Mouse (Mus musculus): ENCODE data around the gene Tor1aip1. TPM values are rescaled to one million over a fixed set of nuclear protein-coding genes. Genes with fewer than 3 reads are reported as not detected.
A peak's percentile ranks its signal among the peaks of the same experiment; 100 is the strongest.

Gene Tor1aip1
- polyA plus RNA-seq (2012; rRNA removed) (22.4 and 27.2 TPM in 2 replicates), polyA plus RNA-seq (2014; fragmentation: Nextera tagmentation; extraction: Ambion mirVana) (45.6 and 49.7 TPM in 2 replicates)

DNA sequence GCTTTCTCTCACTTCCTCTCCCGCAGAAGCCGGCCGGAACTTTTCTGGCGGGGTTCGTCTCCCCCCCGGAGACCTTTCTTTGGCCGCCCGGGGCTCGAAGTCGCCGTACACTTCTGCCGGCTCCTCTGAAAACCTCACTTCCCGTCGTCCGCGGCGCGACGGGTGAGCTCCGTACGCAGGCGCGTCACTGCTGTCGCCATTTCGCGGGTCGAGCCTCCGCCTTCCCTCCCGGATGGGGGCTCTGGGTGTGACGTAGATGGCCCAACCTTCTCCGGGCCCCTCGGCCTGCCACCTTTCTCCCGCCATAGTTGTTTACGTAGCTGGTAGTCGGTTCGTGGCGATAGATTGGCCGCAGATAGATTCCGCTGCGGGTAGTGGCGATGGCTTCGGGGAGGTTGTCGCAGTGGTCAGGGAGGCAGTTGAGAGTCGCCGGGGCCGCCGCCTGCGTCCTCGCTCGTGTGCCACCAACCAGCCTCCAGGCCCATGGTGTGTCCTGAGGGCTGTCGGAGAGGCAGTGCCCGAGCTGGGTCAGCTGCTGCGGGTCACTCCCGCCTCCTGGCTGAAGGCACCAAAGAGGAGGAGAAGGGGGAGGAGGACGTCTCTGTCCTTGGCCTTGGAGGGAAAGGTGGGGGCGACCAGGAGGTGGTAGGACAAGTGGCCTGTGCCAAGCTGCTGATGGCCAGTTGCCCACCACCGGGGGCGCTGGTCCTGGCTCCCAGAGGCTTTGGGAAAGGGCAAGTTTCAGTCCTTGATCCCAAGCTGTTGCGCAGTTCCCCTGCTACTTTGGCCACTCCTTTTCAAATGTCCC lies at the start of gene Tor1aip1:
Gene Tor1aip1 (minus strand): TSS at position 551 of the 808 bp plus-strand sequence.
- no peaks in the 10 kb centered on the region for H3K27me3 ChIP-seq (ENCODE audit: control insufficient read depth, insufficient read depth, low read length)
- WGBS, result under 1% methylated on average over 56 of the region's 59 CpGs
- H3K4me1 ChIP-seq (ENCODE audit: control insufficient read depth, insufficient read depth, low read length), result peaks cover 9% of the 10 kb centered on the region
- TF ChIP-seq POLR2A (IDR thresholded peaks at IDR 0.05; ENCODE audit: borderline replicate concordance, extremely low read depth, insufficient read depth, insufficient read length), result 0 out of 2 replicates have a peak, but pooled peaks have one; percentile 51
- peak; percentile 97 for DNase-seq (ENCODE audit: low spot score)
- H3K4me2 ChIP-seq (replicated peaks; ENCODE audit: low read depth, low read length, severe bottlenecking), result peak within 1 kb of the TSS; percentile 54
- H3K36me3 ChIP-seq (ENCODE audit: control insufficient read depth, insufficient read depth, low read length), result peaks cover 27% of the 10 kb centered on the region
- ATAC-seq (ENCODE audit: low FRiP score, low read depth), result peak; percentile 94
- H3K4me3 ChIP-seq (replicated peaks; ENCODE audit: low read length), result peak within 1 kb of the TSS; percentile 72
- H3K27ac ChIP-seq (replicated peaks; ENCODE audit: low read depth, low read length), result peak within 1 kb of the TSS; percentile 99
- H3K9me3 ChIP-seq (ENCODE audit: control insufficient read depth, low read length), result no peaks in the 10 kb centered on the region
- peak within 1 kb of the TSS; percentile 95 for H3K9ac ChIP-seq (ENCODE audit: low read depth, low read length, severe bottlenecking)

DNA sequence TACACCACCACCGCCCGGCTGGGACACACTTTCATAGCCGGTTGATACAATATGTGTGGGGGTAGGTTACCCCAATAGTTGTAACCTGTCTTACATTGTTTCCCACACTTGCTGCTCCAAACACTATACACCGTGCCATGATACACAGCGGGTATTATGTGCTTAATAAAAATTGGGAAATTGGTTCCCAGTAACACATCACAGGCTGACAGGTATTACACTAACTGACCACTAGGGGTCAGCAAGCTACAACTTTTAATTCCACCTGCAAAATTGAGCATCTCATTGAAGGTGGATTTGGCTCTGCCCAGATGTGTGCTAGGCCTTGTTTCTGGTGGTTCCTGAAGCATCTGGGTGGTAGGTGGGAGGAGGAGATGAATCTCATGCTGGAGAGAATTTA lies 49.5 kb upstream of the Tor1aip1 start:
- Histone ChIP-seq H3K9me3 (ENCODE audit: control insufficient read depth, low read length) (no peaks in the 10 kb centered on the region), H3K36me3 (ENCODE audit: control insufficient read depth, insufficient read depth, low read length) (no peaks in the 10 kb centered on the region), H3K4me2 (replicated peaks; ENCODE audit: low read depth, low read length, severe bottlenecking) (no peak overlapping the region), H3K4me3 (replicated peaks; ENCODE audit: low read length) (no peak overlapping the region), H3K27ac (replicated peaks; ENCODE audit: low read depth, low read length) (no peak overlapping the region), H3K27me3 (ENCODE audit: control insufficient read depth, insufficient read depth, low read length) (no peaks in the 10 kb centered on the region), H3K9ac (ENCODE audit: low read depth, low read length, severe bottlenecking) (no peak overlapping the region), H3K4me1 (ENCODE audit: control insufficient read depth, insufficient read depth, low read length) (no peaks in the 10 kb centered on the region)
- no peak for TF ChIP-seq POLR2A (IDR thresholded peaks at IDR 0.05; ENCODE audit: borderline replicate concordance, extremely low read depth, insufficient read depth, insufficient read length)
- DNase-seq (ENCODE audit: low spot score) (peak; percentile 85), ATAC-seq (ENCODE audit: low FRiP score, low read depth) (peak; percentile 41; the same call in 1 of the 2 replicates)
- 60% methylated on average over 5 of the region's 5 CpGs for WGBS

DNA sequence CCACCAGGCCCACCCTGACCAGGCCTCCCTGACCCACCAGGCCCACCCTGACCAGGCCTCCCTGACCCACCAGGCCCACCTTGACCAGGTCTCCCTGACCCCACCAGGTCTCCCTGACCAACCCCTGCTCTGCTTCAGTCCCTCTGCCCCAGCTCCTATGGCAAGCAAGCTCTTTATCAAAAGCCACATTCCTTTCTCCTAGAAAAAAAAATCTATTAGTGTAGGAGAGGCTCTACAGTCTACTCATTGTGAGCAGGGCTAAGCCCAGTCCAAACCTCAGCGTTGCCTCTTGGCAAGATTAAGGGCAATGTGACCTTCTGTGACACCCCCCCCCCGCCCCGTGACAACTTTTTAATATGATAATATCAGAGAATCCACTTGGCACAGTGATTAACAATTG lies 48.3 kb upstream of the Tor1aip1 start:
- ATAC-seq (ENCODE audit: low FRiP score, low read depth), result no peak
- Histone ChIP-seq H3K4me3 (replicated peaks; ENCODE audit: low read length) (no peak overlapping the region), H3K27ac (replicated peaks; ENCODE audit: low read depth, low read length) (no peak overlapping the region), H3K27me3 (ENCODE audit: control insufficient read depth, insufficient read depth, low read length) (no peaks in the 10 kb centered on the region), H3K9ac (ENCODE audit: low read depth, low read length, severe bottlenecking) (no peak overlapping the region), H3K36me3 (ENCODE audit: control insufficient read depth, insufficient read depth, low read length) (no peaks in the 10 kb centered on the region), H3K4me2 (replicated peaks; ENCODE audit: low read depth, low read length, severe bottlenecking) (no peak overlapping the region), H3K4me1 (ENCODE audit: control insufficient read depth, insufficient read depth, low read length) (no peaks in the 10 kb centered on the region), H3K9me3 (ENCODE audit: control insufficient read depth, low read length) (no peaks in the 10 kb centered on the region)
- TF ChIP-seq POLR2A (IDR thresholded peaks at IDR 0.05; ENCODE audit: borderline replicate concordance, extremely low read depth, insufficient read depth, insufficient read length), result no peak
- 70% methylated on average over 3 of the region's 3 CpGs for WGBS
- no peak for DNase-seq (ENCODE audit: low spot score)

DNA sequence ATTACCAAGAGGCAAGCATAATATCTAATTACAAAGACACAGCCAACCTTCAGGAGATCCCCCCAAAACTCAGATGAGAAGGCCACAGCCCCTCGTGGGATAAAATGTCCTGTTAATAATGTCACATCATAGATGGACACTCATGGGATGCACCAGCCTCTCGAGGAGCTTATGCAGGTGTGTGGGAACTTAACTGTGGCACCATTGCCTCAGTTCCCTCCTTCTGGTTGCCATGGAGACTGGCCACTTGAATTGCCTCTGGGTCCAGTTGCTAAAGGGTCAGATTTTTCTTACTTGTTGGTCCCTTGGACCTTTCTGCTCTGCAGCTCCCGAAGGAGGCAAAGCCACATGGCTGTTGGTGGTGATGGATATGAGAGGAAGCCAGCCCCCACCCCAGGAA lies 41.4 kb upstream of the Tor1aip1 start:
- Histone ChIP-seq H3K4me2 (replicated peaks; ENCODE audit: low read depth, low read length, severe bottlenecking) (no peak overlapping the region), H3K4me1 (ENCODE audit: control insufficient read depth, insufficient read depth, low read length) (no peaks in the 10 kb centered on the region; the same call in 1 of the 2 replicates), H3K4me3 (replicated peaks; ENCODE audit: low read length) (no peak overlapping the region), H3K27me3 (ENCODE audit: control insufficient read depth, insufficient read depth, low read length) (no peaks in the 10 kb centered on the region), H3K9me3 (ENCODE audit: control insufficient read depth, low read length) (no peaks in the 10 kb centered on the region), H3K36me3 (ENCODE audit: control insufficient read depth, insufficient read depth, low read length) (no peaks in the 10 kb centered on the region), H3K27ac (replicated peaks; ENCODE audit: low read depth, low read length) (no peak overlapping the region), H3K9ac (ENCODE audit: low read depth, low read length, severe bottlenecking) (no peak overlapping the region)
- ATAC-seq (ENCODE audit: low FRiP score, low read depth) (no peak), DNase-seq (ENCODE audit: low spot score) (no peak)
- WGBS, result 62% methylated on average over 3 of the region's 3 CpGs
- no peak for TF ChIP-seq POLR2A (IDR thresholded peaks at IDR 0.05; ENCODE audit: borderline replicate concordance, extremely low read depth, insufficient read depth, insufficient read length)

DNA sequence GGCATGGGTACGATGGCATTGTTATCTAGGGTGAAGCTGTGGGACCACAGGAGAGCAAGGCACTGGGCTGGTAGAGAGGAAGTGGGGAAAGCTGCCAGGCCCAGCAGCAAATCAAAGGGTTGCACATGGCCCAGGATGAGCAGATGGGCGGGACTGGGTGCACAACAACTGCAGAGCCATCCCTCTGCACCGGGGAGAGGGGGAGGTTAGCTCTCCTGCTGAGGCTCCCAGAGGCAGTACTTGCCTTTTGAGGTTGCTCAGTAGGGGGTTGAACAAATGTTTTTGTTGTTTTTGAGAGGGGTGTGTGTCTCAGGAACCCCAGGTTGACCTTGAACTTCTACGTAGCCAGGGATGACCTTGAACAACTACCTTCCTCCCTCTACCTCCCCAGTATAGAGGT lies 40.2 kb upstream of the Tor1aip1 start:
- Histone ChIP-seq H3K27ac (replicated peaks; ENCODE audit: low read depth, low read length) (no peak overlapping the region), H3K4me3 (replicated peaks; ENCODE audit: low read length) (no peak overlapping the region), H3K4me1 (ENCODE audit: control insufficient read depth, insufficient read depth, low read length) (no peaks in the 10 kb centered on the region; the same call in 1 of the 2 replicates), H3K9me3 (ENCODE audit: control insufficient read depth, low read length) (no peaks in the 10 kb centered on the region), H3K36me3 (ENCODE audit: control insufficient read depth, insufficient read depth, low read length) (no peaks in the 10 kb centered on the region), H3K27me3 (ENCODE audit: control insufficient read depth, insufficient read depth, low read length) (no peaks in the 10 kb centered on the region), H3K4me2 (replicated peaks; ENCODE audit: low read depth, low read length, severe bottlenecking) (no peak overlapping the region), H3K9ac (ENCODE audit: low read depth, low read length, severe bottlenecking) (no peak overlapping the region)
- whole genome bisulfite sequencing, result 58% methylated on average over 4 of the region's 4 CpGs
- TF ChIP-seq POLR2A (IDR thresholded peaks at IDR 0.05; ENCODE audit: borderline replicate concordance, extremely low read depth, insufficient read depth, insufficient read length), result no peak
- DNase-seq (ENCODE audit: low spot score), result no peak
- ATAC-seq (ENCODE audit: low FRiP score, low read depth), result no peak

Data from limb, embryonic 14.5 days (tissue).